Mouse (Mus musculus) CD4-positive, CD25-positive, alpha-beta regulatory T cell (primary cell): Measurements from ENCODE around the gene Vamp4. TPM values are rescaled to one million over a fixed set of nuclear protein-coding genes. Genes with fewer than 3 reads are reported as not detected.

Source experiments
- polyA plus RNA-seq: library from polyadenylated mRNA; unstranded; fragments of 100-300 nt; shearing (Covaris generic); gene quantifications from one replicate; pipeline ENCODE4 v1.2.1, GENCODE M21; 2017

Vamp4 gene
- polyA plus RNA-seq, result 86.6 TPM

GRCm38 (mm10) chr1:162570260-162570748 is at the start of gene Vamp4:
Gene Vamp4, plus strand, starts transcription at chr1:162570515.

DNA sequence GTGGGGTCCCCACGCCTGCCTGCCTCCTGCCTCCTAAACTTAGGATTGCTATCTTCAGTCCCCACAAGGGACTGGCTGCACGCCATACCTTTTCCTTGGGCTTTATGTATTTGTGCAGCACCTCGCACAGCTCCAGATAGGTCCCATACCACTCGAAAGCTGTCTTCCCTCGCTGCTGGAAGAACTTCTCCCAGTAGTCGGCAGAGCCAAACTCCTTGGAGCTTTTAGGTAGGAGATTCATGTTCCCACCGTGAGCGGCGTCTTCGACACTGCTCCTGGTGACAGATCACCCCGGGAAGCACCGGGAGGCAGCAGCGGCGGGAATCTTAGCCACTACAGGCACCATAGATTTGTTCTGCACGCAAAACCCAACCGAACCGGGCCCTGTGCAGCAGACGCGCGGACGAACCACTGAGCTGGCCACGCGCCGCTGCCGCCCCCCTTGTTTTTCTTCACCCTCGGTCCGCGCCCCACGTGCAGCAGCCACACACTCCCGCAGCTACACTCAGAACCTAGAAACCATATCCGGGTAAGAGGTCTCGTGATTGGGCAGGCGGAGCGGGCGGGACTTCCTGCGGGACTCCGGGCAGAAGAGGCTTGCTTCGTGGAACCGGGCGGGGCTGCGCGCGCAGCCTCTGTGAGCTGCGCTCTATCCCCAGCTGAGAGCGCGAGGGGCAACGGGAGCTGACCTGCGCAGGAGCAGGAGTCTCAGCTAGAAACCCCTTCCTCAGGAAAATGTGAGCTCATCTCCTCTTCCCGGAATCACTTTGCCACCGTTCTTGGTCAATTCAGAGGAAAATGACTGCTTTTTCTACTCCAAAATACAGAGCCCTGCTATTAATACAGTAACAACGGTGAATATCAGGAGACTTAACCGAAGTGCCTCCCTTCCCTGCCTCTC is 22.0 kb upstream of the Vamp4 start, which contains the start of gene Mettl13:
Mettl13 (minus strand) TSS at position 536 of the 901 bp plus-strand sequence.

DNA sequence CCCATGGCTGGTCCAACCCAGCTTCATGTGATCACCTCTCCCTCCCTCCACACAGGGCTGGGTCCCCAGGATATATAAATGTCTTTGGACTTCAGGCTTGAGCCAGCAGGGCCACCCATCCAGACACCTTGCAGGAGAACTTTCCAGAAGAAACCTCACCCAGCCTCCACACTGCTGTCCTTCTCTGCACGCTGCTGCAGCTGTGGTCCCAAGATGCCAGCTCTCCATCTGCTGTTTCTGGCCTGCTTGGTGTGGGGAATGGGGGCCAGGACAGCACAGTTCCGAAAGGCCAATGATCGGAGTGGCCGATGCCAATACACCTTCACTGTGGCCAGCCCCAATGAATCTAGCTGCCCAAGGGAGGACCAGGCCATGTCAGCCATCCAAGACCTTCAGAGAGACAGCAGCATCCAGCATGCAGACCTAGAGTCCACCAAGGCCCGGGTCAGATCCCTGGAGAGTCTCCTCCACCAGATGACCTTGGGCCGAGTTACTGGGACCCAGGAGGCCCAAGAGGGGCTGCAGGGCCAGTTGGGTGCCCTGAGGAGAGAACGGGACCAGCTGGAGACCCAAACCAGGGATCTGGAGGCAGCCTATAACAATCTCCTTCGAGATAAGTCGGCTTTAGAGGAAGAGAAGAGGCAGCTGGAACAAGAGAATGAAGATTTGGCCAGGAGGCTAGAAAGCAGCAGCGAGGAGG is 68.9 kb downstream of the Vamp4 start, which contains the start of gene Myoc:
Myoc (plus strand) TSS at position 105 of the 700 bp plus-strand sequence.

Other genes starting within 250 kb of the Vamp4 start
- gene Dnm3, start 92.5 kb upstream of the Vamp4 start, polyA plus RNA-seq, result 0.59 TPM
- 22.5 TPM for gene Mettl13, start 22.0 kb upstream of the Vamp4 start, polyA plus RNA-seq
- gene Myoc, start 68.6 kb downstream of the Vamp4 start, polyA plus RNA-seq, result not detected
- gene Myocos, start 87.7 kb downstream of the Vamp4 start, polyA plus RNA-seq, result not detected
- gene Prrc2c, start 170.0 kb downstream of the Vamp4 start, polyA plus RNA-seq, result 211 TPM
- gene Fmo4, start 243.5 kb downstream of the Vamp4 start, polyA plus RNA-seq, result not detected